Mouse (Mus musculus) olfactory bulb, adult 2 months (tissue): ENCODE data around the gene Rasgrp4.

Experiments
- CTCF ChIP-seq: fragments of 200-500 bp; IDR thresholded peaks from 2 replicates; pipeline ENCODE4 v1.5.1; 2012; ENCODE audit warnings: low read depth, mild to moderate bottlenecking, low read length, moderate library complexity; ENCODE audit not compliant: insufficient read depth
- POLR2A ChIP-seq: fragments of 200-500 bp; IDR thresholded peaks from 2 replicates; pipeline ENCODE4 v1.6.1; 2012; ENCODE audit warnings: mild to moderate bottlenecking, low read depth, low read length, moderate library complexity; ENCODE audit not compliant: insufficient read depth

- TF ChIP-seq CTCF (no peak), POLR2A (no peak)
Observed at GRCm38 (mm10) chr7:29167656-29168055, 33.0 kb downstream of the Rasgrp4 start.
